Mouse (Mus musculus) right cerebral cortex, postnatal 4 days (tissue): Measurements from ENCODE around the gene Sprr4.
"Not testable (repeated sequence)": the region's sequence is repeated elsewhere in the genome, so short reads cannot be mapped to it uniquely, and the experiment has no call there.

Experiments used
- DNase-seq: peaks from one replicate; pipeline ENCODE4 v3.0.0-alpha.2; 2022

Gene Sprr4

GRCm38 (mm10) chr3:92500393-92500792 lies at the start of gene Sprr4:
Sprr4 (minus strand) TSS chr3:92500493.
- DNase-seq: no peak

- no peak for DNase-seq
These were observed 34.1 kb upstream of the Sprr4 start, which contains the start of gene 2310046K23Rik for GRCm38 (mm10) chr3:92534411-92534810. 2310046K23Rik (minus strand) TSS chr3:92534511.

- DNase-seq: no peak
These were observed 12.0 kb upstream of the Sprr4 start for GRCm38 (mm10) chr3:92512325-92512724.

GRCm38 (mm10) chr3:92510786-92511185 lies 10.5 kb upstream of the Sprr4 start:
- DNase-seq: peak; percentile 8

GRCm38 (mm10) chr3:92508185-92508584 lies 7.9 kb upstream of the Sprr4 start:
- no peak for DNase-seq

- no peak for DNase-seq
These were observed 3.2 kb upstream of the Sprr4 start for GRCm38 (mm10) chr3:92503528-92503927.

- DNase-seq: not testable (repeated sequence)
These were observed 10.0 kb downstream of the Sprr4 start for GRCm38 (mm10) chr3:92490262-92490661.

- DNase-seq: no peak
These were observed 14.0 kb downstream of the Sprr4 start for GRCm38 (mm10) chr3:92486307-92486706.

- no peak for DNase-seq
These were observed 14.4 kb downstream of the Sprr4 start, which contains the start of gene Sprr1a for GRCm38 (mm10) chr3:92485863-92486262. Sprr1a (minus strand) TSS chr3:92485895.

GRCm38 (mm10) chr3:92481249-92481648 lies 19.0 kb downstream of the Sprr4 start:
- not testable (repeated sequence) for DNase-seq

GRCm38 (mm10) chr3:92470111-92470510 lies 30.2 kb downstream of the Sprr4 start:
- DNase-seq: no peak

GRCm38 (mm10) chr3:92467424-92467823 lies 32.9 kb downstream of the Sprr4 start:
- DNase-seq: no peak

GRCm38 (mm10) chr3:92466576-92466975 lies 33.7 kb downstream of the Sprr4 start:
- DNase-seq: no peak

- DNase-seq: no peak
These were observed 41.7 kb downstream of the Sprr4 start, which contains the start of gene Sprr3 for GRCm38 (mm10) chr3:92458620-92459019. Sprr3 (minus strand) TSS chr3:92458720.

- DNase-seq: no peak
These were observed 45.1 kb downstream of the Sprr4 start for GRCm38 (mm10) chr3:92455151-92455550.
